Mouse (Mus musculus): ENCODE data around the gene Mt1.

Mt1 gene

DNA sequence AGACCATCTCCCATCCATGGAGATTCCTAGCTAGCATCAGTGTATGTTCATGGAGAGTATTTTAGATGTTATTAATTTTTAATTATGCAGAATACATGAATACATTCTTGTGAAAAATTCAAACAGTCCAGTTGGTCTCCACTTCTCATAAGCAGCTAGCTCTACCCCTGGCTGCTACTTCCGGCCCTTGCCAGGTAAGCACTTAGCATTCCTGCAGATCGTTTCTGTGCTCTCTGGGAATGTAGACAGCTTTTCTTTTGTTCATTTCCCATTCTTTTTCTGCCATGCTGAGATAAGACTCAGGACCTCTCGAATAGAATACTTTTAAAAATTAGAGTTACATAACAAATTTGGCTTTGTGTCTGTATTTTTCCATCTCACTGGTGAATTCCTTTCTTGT is 25.2 kb downstream of the Mt1 start:
- DNase-seq (ENCODE audit: low read depth, low spot score) = no peak

- DNase-seq (ENCODE audit: low read depth, low spot score) = peak; percentile 52
Measured at GRCm38 (mm10) chr8:94205736-94206135, 26.9 kb downstream of the Mt1 start.

DNA sequence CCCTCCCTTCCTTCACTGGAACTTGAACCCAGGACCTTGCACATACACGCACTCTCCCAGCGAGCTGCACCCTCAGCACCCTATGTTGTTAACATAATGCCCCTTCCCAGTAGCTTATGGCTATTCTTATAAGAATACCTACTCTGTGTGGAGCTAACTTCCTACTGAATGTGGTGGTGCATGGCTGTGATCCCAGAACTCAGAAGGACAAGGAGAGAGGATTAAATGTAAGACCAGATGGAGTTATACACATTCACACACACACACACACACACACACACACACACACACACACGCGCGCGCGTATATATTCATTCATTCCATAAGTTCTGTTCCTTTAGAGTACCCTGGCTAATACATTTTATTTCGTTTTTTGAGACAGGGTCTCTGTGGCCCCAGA is 27.4 kb downstream of the Mt1 start:
- DNase-seq (ENCODE audit: low read depth, low spot score) = no peak

DNA sequence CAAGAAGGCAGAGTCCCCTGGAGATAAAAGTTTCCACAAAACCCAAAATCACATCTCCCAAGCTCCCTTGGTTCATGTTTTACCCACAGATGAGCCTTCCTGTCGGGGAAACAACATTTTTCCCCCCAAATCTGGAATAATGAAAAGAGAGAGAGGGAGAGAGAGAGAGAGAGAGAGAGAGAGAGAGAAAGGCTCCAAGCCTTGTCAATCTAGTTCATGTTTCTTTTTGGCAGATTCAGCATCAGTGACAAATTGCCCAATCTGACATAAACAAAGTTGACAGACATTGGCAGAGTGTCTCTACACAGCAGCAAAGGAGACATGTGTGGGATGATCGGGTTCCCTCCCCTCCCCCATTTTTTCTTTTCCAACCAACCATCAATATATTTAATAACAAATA is 28.6 kb downstream of the Mt1 start:
- DNase-seq (ENCODE audit: low read depth, low spot score) = no peak

GRCm38 (mm10) chr8:94209639-94210038 is 30.8 kb downstream of the Mt1 start:
- no peak for DNase-seq (ENCODE audit: low read depth, low spot score)

DNA sequence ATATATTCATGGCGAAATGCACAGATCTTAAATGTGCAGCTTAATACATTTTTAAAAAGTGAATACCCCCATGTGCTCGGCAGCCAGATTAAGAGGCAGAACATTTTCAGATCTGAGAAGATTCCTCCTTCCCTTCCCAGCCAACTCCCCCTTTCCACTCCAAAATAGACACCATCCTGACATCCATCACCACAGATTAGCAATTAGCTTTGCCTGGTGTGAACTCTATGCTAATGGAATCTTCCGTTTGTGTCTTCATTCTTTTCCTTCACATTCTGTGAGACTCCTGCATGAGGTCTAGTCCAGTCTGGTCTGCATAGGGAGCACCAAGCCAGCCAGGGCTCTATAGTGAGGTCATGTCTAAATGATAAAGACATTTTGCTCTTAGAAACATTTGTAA is 31.3 kb downstream of the Mt1 start:
- DNase-seq (ENCODE audit: low read depth, low spot score) = no peak

- DNase-seq (ENCODE audit: low read depth, low spot score) = no peak
Measured at GRCm38 (mm10) chr8:94213819-94214218, 34.9 kb downstream of the Mt1 start.

- DNase-seq (ENCODE audit: low read depth, low spot score) = peak; percentile 97
Measured at GRCm38 (mm10) chr8:94214252-94215173, 35.6 kb downstream of the Mt1 start, which contains the start of gene Nup93. TSS of gene Nup93 (plus strand) at chr8:94214564.

- DNase-seq (ENCODE audit: low read depth, low spot score) = no peak
Measured at GRCm38 (mm10) chr8:94227381-94227939, 48.6 kb downstream of the Mt1 start.
